Mouse (Mus musculus) liver, adult 2 months (tissue): ENCODE measurements at regions not wholly inside any gene's neighbourhood (a gene's known extent, or its start where the extent isn't known, plus 50 kb on each side); places are given as distances from the start of the nearest gene placed in this dataset.
A peak's percentile ranks its signal among the peaks of the same experiment; 100 is the strongest.

Experiments
- DNase-seq: peaks from one replicate; pipeline ENCODE4 v3.0.0-alpha.2; 2011; ENCODE audit warnings: low read depth, low spot score; ENCODE audit errors: extremely low read depth
- H3K27ac ChIP-seq: fragments of 200-500 bp; replicated peaks from 2 replicates; pipeline ENCODE4 v1.5.1; 2012; ENCODE audit warnings: low read depth, mild to moderate bottlenecking, control low read depth, inconsistent platforms, low read length; ENCODE audit not compliant: insufficient read depth
- H3K27me3 ChIP-seq: fragments of 200-500 bp; 2 replicates; pipeline ENCODE4 v1.6.1; 2012; ENCODE audit warnings: mild to moderate bottlenecking, moderate library complexity, low read length, inconsistent platforms; ENCODE audit not compliant: control insufficient read depth, insufficient read depth
- H3K36me3 ChIP-seq: fragments of 200-500 bp; 2 replicates; pipeline ENCODE4 v1.6.1; 2012; ENCODE audit warnings: low read length, inconsistent platforms; ENCODE audit not compliant: control insufficient read depth, insufficient read depth
- H3K4me1 ChIP-seq: fragments of 200-500 bp; 2 replicates; pipeline ENCODE4 v1.6.1; 2011; ENCODE audit warnings: low read length; ENCODE audit not compliant: control insufficient read depth, insufficient read depth
- H3K4me3 ChIP-seq: fragments of 200-500 bp; 2 replicates; pipeline ENCODE4 v1.5.1; 2011; ENCODE audit warnings: low read depth, mild to moderate bottlenecking, control low read depth, low read length, moderate library complexity; ENCODE audit not compliant: insufficient read depth
- H3K79me2 ChIP-seq: fragments of 200-500 bp; 2 replicates; pipeline ENCODE4 v1.6.1; 2012; ENCODE audit warnings: inconsistent platforms, mild to moderate bottlenecking, low read length, moderate library complexity; ENCODE audit not compliant: control insufficient read depth, insufficient read depth
- H3K9ac ChIP-seq: fragments of 200-500 bp; 2 replicates; pipeline ENCODE4 v1.6.1; 2012; ENCODE audit warnings: low read depth, mild to moderate bottlenecking, control low read depth, inconsistent platforms, low read length
- CTCF ChIP-seq: fragments of 200-500 bp; IDR thresholded peaks from 2 replicates; pipeline ENCODE4 v1.5.1; 2011; ENCODE audit warnings: low read depth, low read length, control low read depth
- POLR2A ChIP-seq: fragments of 200-500 bp; IDR thresholded peaks from 2 replicates; pipeline ENCODE4 v1.6.1; 2011; ENCODE audit warnings: low read length, control low read depth; ENCODE audit not compliant: insufficient read depth; ENCODE audit errors: extremely low read depth
- WGBS: fragments of 180-500 bp; shearing (Covaris S2); methylation state at CpG from one replicate; pipeline ENCODE4 v1.1.7; 2018; 5-methylcytosine and 5-hydroxymethylcytosine counted together

- WGBS: 95% methylated on average over 1 of the region's 1 CpGs
- TF ChIP-seq POLR2A (no peak), CTCF (no peak)
- no peak for DNase-seq
- H3K4me3 ChIP-seq: no peak overlapping the region
- H3K9ac ChIP-seq: no peak overlapping the region
- no peaks in the 10 kb centered on the region for H3K79me2 ChIP-seq
- H3K36me3 ChIP-seq: no peaks in the 10 kb centered on the region
- no peaks in the 10 kb centered on the region for H3K27me3 ChIP-seq
- H3K4me1 ChIP-seq: no peaks in the 10 kb centered on the region
- H3K27ac ChIP-seq: no peak overlapping the region
These were observed 67.9 kb upstream of the Parp11 start for GRCm38 (mm10) chr6:127378701-127379100.

GRCm38 (mm10) chr6:127379511-127379910, 67.1 kb upstream of the Parp11 start:
- H3K4me1 ChIP-seq: no peaks in the 10 kb centered on the region
- H3K36me3 ChIP-seq: no peaks in the 10 kb centered on the region
- H3K27me3 ChIP-seq: no peaks in the 10 kb centered on the region
- H3K79me2 ChIP-seq: no peaks in the 10 kb centered on the region
- H3K9ac ChIP-seq: no peak overlapping the region
- WGBS: 14% methylated on average over 4 of the region's 4 CpGs
- no peak for DNase-seq
- H3K27ac ChIP-seq: no peak overlapping the region
- no peak overlapping the region for H3K4me3 ChIP-seq
- TF ChIP-seq POLR2A (no peak), CTCF (peak; percentile 31; the same call in 1 of the 2 replicates)

- WGBS: 67% methylated on average over 2 of the region's 2 CpGs
- no peaks in the 10 kb centered on the region for H3K27me3 ChIP-seq
- DNase-seq: no peak
- H3K4me3 ChIP-seq: no peak overlapping the region
- H3K9ac ChIP-seq: no peak overlapping the region
- no peaks in the 10 kb centered on the region for H3K79me2 ChIP-seq
- no peak for TF ChIP-seq CTCF
- no peak for TF ChIP-seq POLR2A
- H3K27ac ChIP-seq: no peak overlapping the region
- no peaks in the 10 kb centered on the region for H3K4me1 ChIP-seq
- no peaks in the 10 kb centered on the region for H3K36me3 ChIP-seq
These were observed 65.3 kb upstream of the Parp11 start for GRCm38 (mm10) chr6:127381148-127381888.

GRCm38 (mm10) chr6:127391258-127392011, 55.2 kb upstream of the Parp11 start:
- H3K27ac ChIP-seq: no peak overlapping the region
- 92% methylated on average over 15 of the region's 15 CpGs for WGBS
- no peak for DNase-seq

GRCm38 (mm10) chr6:127392012-127392798, 54.4 kb upstream of the Parp11 start:
- Histone ChIP-seq H3K79me2 (no peaks in the 10 kb centered on the region), H3K27ac (no peak overlapping the region), H3K27me3 (no peaks in the 10 kb centered on the region), H3K9ac (no peak overlapping the region), H3K4me1 (no peaks in the 10 kb centered on the region), H3K4me3 (no peak overlapping the region), H3K36me3 (no peaks in the 10 kb centered on the region)
- TF ChIP-seq POLR2A (no peak), CTCF (no peak)
- 86% methylated on average over 12 of the region's 12 CpGs for WGBS
- no peak for DNase-seq

More at GRCm38 (mm10) chr6:127391258-127392011, 55.2 kb upstream of the Parp11 start:
- Histone ChIP-seq H3K9ac (no peak overlapping the region), H3K36me3 (no peaks in the 10 kb centered on the region), H3K4me1 (no peaks in the 10 kb centered on the region), H3K27me3 (no peaks in the 10 kb centered on the region), H3K4me3 (no peak overlapping the region), H3K79me2 (no peaks in the 10 kb centered on the region)
- no peak for TF ChIP-seq POLR2A
- no peak for TF ChIP-seq CTCF
